Mouse (Mus musculus) right cerebral cortex, adult 18-20 months (tissue): Measurements from ENCODE around the gene Pde4b.

Experiments
- DNase-seq: peaks from one replicate; pipeline ENCODE4 v3.0.0; 2022; ENCODE audit warnings: mixed read lengths

Pde4b gene

DNA sequence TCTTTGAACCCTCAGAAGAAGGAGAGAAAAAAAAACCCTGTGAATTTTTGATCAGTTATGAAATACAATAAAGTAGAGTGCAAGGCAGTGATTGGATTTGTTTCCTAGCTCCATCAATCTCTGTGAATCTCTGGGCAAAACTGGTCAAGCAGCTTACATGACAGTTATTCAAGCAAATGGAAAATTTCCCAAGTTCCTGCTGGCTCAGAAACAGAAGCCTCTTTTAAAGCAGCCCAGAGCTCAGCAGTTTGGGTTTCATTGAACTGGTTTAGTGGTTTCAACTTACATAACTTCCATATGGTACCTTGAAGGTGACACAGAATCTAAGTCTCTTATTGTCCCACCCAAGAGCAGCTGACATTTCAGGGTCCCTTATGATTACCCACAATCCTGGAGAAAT, 210.2 kb downstream of the Pde4b start:
- no peak for DNase-seq

- no peak for DNase-seq
These were observed 215.2 kb downstream of the Pde4b start for GRCm38 (mm10) chr4:102302568-102302967.

GRCm38 (mm10) chr4:102307661-102308297, 220.4 kb downstream of the Pde4b start:
- no peak for DNase-seq

- DNase-seq: no peak
These were observed 223.3 kb downstream of the Pde4b start for GRCm38 (mm10) chr4:102310630-102311029.

GRCm38 (mm10) chr4:102316011-102316410, 228.7 kb downstream of the Pde4b start:
- no peak for DNase-seq

GRCm38 (mm10) chr4:102316699-102317285, 229.4 kb downstream of the Pde4b start:
- no peak for DNase-seq

- peak; percentile 26 for DNase-seq
These were observed 231.3 kb downstream of the Pde4b start for GRCm38 (mm10) chr4:102318596-102318995.

DNA sequence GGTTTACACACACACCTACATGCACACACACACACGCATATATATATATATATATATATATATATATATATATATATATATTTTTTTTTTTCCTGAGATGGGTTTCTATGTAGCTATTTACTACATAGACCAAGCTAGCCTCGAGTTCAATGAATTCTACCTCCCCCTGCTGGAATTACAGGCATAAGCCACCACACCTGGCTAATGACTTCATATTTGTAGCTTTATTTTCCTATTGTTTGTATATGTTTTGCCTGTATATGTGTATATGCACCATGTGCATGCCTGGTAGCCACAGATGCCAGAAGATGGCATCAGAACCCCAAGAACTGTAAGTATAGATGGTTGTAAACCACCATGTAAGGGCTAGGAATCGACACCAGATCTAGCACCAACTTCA, 234.0 kb downstream of the Pde4b start:
- DNase-seq: no peak

- DNase-seq: no peak
These were observed 245.0 kb downstream of the Pde4b start for GRCm38 (mm10) chr4:102332386-102332785.

- DNase-seq: no peak
These were observed 245.5 kb downstream of the Pde4b start for GRCm38 (mm10) chr4:102332885-102333284.

DNA sequence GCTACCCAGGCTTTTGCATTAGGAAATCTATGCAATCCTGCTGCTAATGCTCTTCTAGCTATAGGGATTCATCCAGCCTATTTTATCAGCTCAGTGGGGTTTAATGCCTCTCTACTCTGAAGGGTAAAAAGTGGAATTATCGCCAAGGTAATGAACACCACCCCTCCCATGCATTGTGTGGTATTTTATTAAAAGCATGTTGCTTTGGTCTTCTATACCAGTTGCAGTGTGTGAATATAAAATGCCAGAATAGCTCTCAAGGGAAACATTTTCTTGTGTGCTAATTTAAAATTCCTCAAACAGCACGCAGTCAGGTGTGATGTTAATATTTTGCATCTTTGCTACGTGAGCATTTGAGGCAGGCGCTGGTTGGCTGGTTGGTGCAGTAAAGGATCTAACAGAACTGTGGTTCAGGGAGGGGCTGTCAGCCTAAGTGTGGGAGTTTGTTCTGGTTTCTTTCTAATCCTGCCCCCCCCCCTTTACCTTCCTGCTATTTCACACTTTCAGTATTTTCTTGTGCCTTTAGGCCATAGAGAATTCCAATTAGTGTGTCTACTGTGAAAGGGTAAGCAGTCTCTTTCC, 259.7 kb downstream of the Pde4b start:
- no peak for DNase-seq

GRCm38 (mm10) chr4:102351476-102352475, 264.4 kb downstream of the Pde4b start:
- peak; percentile 36 for DNase-seq

- DNase-seq: no peak
These were observed 266.5 kb downstream of the Pde4b start for GRCm38 (mm10) chr4:102353641-102354403.

- no peak for DNase-seq
These were observed 280.9 kb downstream of the Pde4b start for GRCm38 (mm10) chr4:102368105-102368735.

GRCm38 (mm10) chr4:102374614-102375013, 287.3 kb downstream of the Pde4b start:
- DNase-seq: no peak

GRCm38 (mm10) chr4:102382763-102383505, 295.6 kb downstream of the Pde4b start:
- no peak for DNase-seq

- peak; percentile 37 for DNase-seq
These were observed 306.3 kb downstream of the Pde4b start for GRCm38 (mm10) chr4:102393605-102394004.

- DNase-seq: peak; percentile 22
These were observed 310.0 kb downstream of the Pde4b start for GRCm38 (mm10) chr4:102397334-102397733.

GRCm38 (mm10) chr4:102398512-102398911, 311.2 kb downstream of the Pde4b start:
- no peak for DNase-seq

GRCm38 (mm10) chr4:102406848-102407247, 319.5 kb downstream of the Pde4b start:
- DNase-seq: no peak

DNA sequence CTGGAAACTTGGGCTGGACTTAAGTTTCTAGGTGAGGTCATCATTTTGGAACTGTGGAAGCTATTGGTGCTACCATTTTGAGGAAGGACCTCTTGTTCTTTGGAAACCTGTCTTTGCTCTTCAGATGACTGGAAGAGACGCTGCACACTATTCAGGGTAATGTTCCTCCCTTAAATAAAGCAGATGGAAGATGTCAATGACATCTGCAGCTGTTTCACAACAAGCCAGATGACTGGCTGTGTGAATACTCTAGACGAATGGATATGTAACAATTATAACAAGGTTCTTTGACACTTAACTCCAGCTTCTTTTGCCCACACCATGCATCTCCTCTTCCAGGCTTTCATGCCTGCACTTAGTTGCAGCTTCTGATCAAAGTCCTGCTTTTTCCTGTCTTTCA, 320.8 kb downstream of the Pde4b start:
- DNase-seq: no peak
